Mouse (Mus musculus): ENCODE results near the gene Lrig1. TPM values are rescaled to one million over a fixed set of nuclear protein-coding genes. Genes with fewer than 3 reads are reported as not detected.

The Lrig1 gene
- total RNA-seq (2014; fragmentation: Nextera tagmentation): 4.1 and 29.0 TPM in 2 replicates
- 2.7 and 3.5 TPM in 2 replicates for total RNA-seq (2017)

- peak; percentile 97 for ATAC-seq (replicated peaks; ENCODE audit: low FRiP score, low TSS enrichment, poor library complexity, severe bottlenecking)
Observed at GRCm38 (mm10) chr6:94700067-94700491, at the start of gene Lrig1. TSS of gene Lrig1 (minus strand) at chr6:94700158.

GRCm38 (mm10) chr6:94749626-94750025 lies 49.7 kb upstream of the Lrig1 start:
- no peak for ATAC-seq (replicated peaks; ENCODE audit: low FRiP score, low TSS enrichment, poor library complexity, severe bottlenecking)

GRCm38 (mm10) chr6:94748361-94748760 lies 48.4 kb upstream of the Lrig1 start:
- no peak for ATAC-seq (replicated peaks; ENCODE audit: low FRiP score, low TSS enrichment, poor library complexity, severe bottlenecking)

GRCm38 (mm10) chr6:94740117-94740729 lies 40.3 kb upstream of the Lrig1 start:
- ATAC-seq (replicated peaks; ENCODE audit: low FRiP score, low TSS enrichment, poor library complexity, severe bottlenecking): no peak

- no peak for ATAC-seq (replicated peaks; ENCODE audit: low FRiP score, low TSS enrichment, poor library complexity, severe bottlenecking)
Observed at GRCm38 (mm10) chr6:94738647-94739046, 38.7 kb upstream of the Lrig1 start.

- no peak for ATAC-seq (replicated peaks; ENCODE audit: low FRiP score, low TSS enrichment, poor library complexity, severe bottlenecking)
Observed at GRCm38 (mm10) chr6:94733878-94734277, 33.9 kb upstream of the Lrig1 start.

- ATAC-seq (replicated peaks; ENCODE audit: low FRiP score, low TSS enrichment, poor library complexity, severe bottlenecking): peak; percentile 65
Observed at GRCm38 (mm10) chr6:94729847-94730246, 29.9 kb upstream of the Lrig1 start.

GRCm38 (mm10) chr6:94729132-94729531 lies 29.2 kb upstream of the Lrig1 start:
- no peak for ATAC-seq (replicated peaks; ENCODE audit: low FRiP score, low TSS enrichment, poor library complexity, severe bottlenecking)

- no peak for ATAC-seq (replicated peaks; ENCODE audit: low FRiP score, low TSS enrichment, poor library complexity, severe bottlenecking)
Observed at GRCm38 (mm10) chr6:94724612-94725011, 24.7 kb upstream of the Lrig1 start.

GRCm38 (mm10) chr6:94718607-94719346 lies 18.8 kb upstream of the Lrig1 start:
- ATAC-seq (replicated peaks; ENCODE audit: low FRiP score, low TSS enrichment, poor library complexity, severe bottlenecking): peak; percentile 80

GRCm38 (mm10) chr6:94717705-94718489 lies 17.9 kb upstream of the Lrig1 start:
- no peak for ATAC-seq (replicated peaks; ENCODE audit: low FRiP score, low TSS enrichment, poor library complexity, severe bottlenecking)

- no peak for ATAC-seq (replicated peaks; ENCODE audit: low FRiP score, low TSS enrichment, poor library complexity, severe bottlenecking)
Observed at GRCm38 (mm10) chr6:94715645-94715940, 15.6 kb upstream of the Lrig1 start.

GRCm38 (mm10) chr6:94714815-94715644 lies 15.1 kb upstream of the Lrig1 start:
- ATAC-seq (replicated peaks; ENCODE audit: low FRiP score, low TSS enrichment, poor library complexity, severe bottlenecking): no peak

- ATAC-seq (replicated peaks; ENCODE audit: low FRiP score, low TSS enrichment, poor library complexity, severe bottlenecking): no peak
Observed at GRCm38 (mm10) chr6:94709832-94710231, 9.9 kb upstream of the Lrig1 start.

GRCm38 (mm10) chr6:94709150-94709549 lies 9.2 kb upstream of the Lrig1 start:
- no peak for ATAC-seq (replicated peaks; ENCODE audit: low FRiP score, low TSS enrichment, poor library complexity, severe bottlenecking)

- ATAC-seq (replicated peaks; ENCODE audit: low FRiP score, low TSS enrichment, poor library complexity, severe bottlenecking): no peak
Observed at GRCm38 (mm10) chr6:94707254-94707653, 7.3 kb upstream of the Lrig1 start.

- no peak for ATAC-seq (replicated peaks; ENCODE audit: low FRiP score, low TSS enrichment, poor library complexity, severe bottlenecking)
Observed at GRCm38 (mm10) chr6:94705931-94706330, 6.0 kb upstream of the Lrig1 start.

GRCm38 (mm10) chr6:94702993-94703392 lies 3.0 kb upstream of the Lrig1 start:
- ATAC-seq (replicated peaks; ENCODE audit: low FRiP score, low TSS enrichment, poor library complexity, severe bottlenecking): no peak

- ATAC-seq (replicated peaks; ENCODE audit: low FRiP score, low TSS enrichment, poor library complexity, severe bottlenecking): no peak
Observed at GRCm38 (mm10) chr6:94701071-94701470, 1.1 kb upstream of the Lrig1 start.

GRCm38 (mm10) chr6:94700612-94701011 lies 654 bp upstream of the Lrig1 start:
- peak; percentile 36; the same call in 1 of the 2 replicates for ATAC-seq (replicated peaks; ENCODE audit: low FRiP score, low TSS enrichment, poor library complexity, severe bottlenecking)

All from megakaryocyte-erythroid progenitor cell, adult 5-6 weeks (primary cell).